Mouse (Mus musculus): ENCODE data around the gene Sec14l1. TPM values are rescaled to one million over a fixed set of nuclear protein-coding genes. Genes with fewer than 3 reads are reported as not detected.
"Not testable (repeated sequence)": the region's sequence is repeated elsewhere in the genome, so short reads cannot be mapped to it uniquely, and the experiment has no call there.

The Sec14l1 gene
- 123 and 133 TPM in 2 replicates for polyA plus RNA-seq (2012; rRNA removed)

- TF ChIP-seq CTCF (IDR thresholded peaks at IDR 0.05; ENCODE audit: insufficient read depth, low read length) (no peak), POLR2A (IDR thresholded peaks at IDR 0.05; ENCODE audit: borderline replicate concordance, extremely low read depth, low read depth, low read length) (peak; percentile 90)
- peak; percentile 99 for DNase-seq
- peaks cover 15% of the 10 kb centered on the region for H3K4me1 ChIP-seq (ENCODE audit: control insufficient read depth, insufficient read depth, low read length)
- under 1% methylated on average over 66 of the region's 67 CpGs for WGBS
- H3K4me3 ChIP-seq (replicated peaks; ENCODE audit: extremely low read depth, low read depth, low read length) = peak within 1 kb of the TSS; percentile 100
Measured at GRCm38 (mm10) chr11:117114592-117115345, at the start of gene Sec14l1. Gene Sec14l1, plus strand, starts transcription at chr11:117115168.

DNA sequence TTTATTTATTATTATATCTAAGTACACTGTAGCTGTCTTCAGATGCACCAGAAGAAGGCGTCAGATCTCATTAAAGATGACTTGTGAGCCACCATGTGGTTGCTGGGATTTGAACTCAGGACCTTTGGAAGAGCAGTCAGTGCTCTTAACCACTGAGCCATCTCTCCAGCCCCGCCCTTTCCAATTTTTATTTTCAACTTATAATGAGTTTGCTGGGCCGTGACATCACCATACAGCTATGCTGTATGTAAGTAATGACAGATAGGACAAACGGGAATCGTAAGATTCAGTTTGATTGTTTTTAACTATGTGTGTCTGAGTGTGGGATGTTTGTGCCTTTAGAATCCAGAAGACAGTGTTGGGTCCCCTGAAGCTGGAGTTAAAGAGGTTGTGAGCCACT lies 49.4 kb upstream of the Sec14l1 start:
- DNase-seq; H3K4me3 ChIP-seq (replicated peaks; ENCODE audit: extremely low read depth, low read depth, low read length); H3K4me1 ChIP-seq (ENCODE audit: control insufficient read depth, insufficient read depth, low read length): not testable (repeated sequence)
- WGBS = 56% methylated on average over 5 of the region's 5 CpGs

GRCm38 (mm10) chr11:117066738-117067137 lies 48.2 kb upstream of the Sec14l1 start:
- 57% methylated on average over 5 of the region's 5 CpGs for WGBS

DNA sequence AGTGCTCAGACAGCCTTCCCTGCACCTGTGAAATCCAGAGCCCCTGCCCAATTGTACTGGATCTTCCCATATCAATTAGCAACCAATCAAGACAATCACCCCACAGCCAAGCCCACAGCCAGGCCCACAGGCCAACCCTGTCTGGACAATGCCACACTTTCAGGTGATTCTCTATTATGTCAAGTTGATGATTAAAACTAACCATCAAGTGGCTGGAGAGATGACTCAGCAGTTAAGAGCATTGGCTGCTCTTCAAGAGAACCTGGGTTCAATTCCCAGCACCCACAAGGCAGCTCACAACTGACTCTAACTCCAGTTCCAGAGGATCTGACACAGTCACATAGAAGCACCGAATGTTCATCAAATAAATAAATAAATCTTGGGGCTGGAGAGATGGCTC lies 46.6 kb upstream of the Sec14l1 start:
- DNase-seq = no peak
- TF ChIP-seq CTCF (IDR thresholded peaks at IDR 0.05; ENCODE audit: insufficient read depth, low read length) = no peak
- no peak for TF ChIP-seq POLR2A (IDR thresholded peaks at IDR 0.05; ENCODE audit: borderline replicate concordance, extremely low read depth, low read depth, low read length)
- Histone ChIP-seq H3K4me1 (ENCODE audit: control insufficient read depth, insufficient read depth, low read length) (peaks cover 3% of the 10 kb centered on the region), H3K4me3 (replicated peaks; ENCODE audit: extremely low read depth, low read depth, low read length) (no peak overlapping the region)
- WGBS = 54% methylated on average over 1 of the region's 1 CpGs

More at GRCm38 (mm10) chr11:117066738-117067137, 48.2 kb upstream of the Sec14l1 start:
- DNase-seq = no peak
- H3K4me1 ChIP-seq (ENCODE audit: control insufficient read depth, insufficient read depth, low read length) = no peaks in the 10 kb centered on the region
- no peak overlapping the region for H3K4me3 ChIP-seq (replicated peaks; ENCODE audit: extremely low read depth, low read depth, low read length)
- no peak for TF ChIP-seq CTCF (IDR thresholded peaks at IDR 0.05; ENCODE audit: insufficient read depth, low read length)
- no peak for TF ChIP-seq POLR2A (IDR thresholded peaks at IDR 0.05; ENCODE audit: borderline replicate concordance, extremely low read depth, low read depth, low read length)

- Histone ChIP-seq H3K4me3 (replicated peaks; ENCODE audit: extremely low read depth, low read depth, low read length) (no peak overlapping the region), H3K4me1 (ENCODE audit: control insufficient read depth, insufficient read depth, low read length) (peaks cover 3% of the 10 kb centered on the region)
- 67% methylated on average over 3 of the region's 3 CpGs for WGBS
- TF ChIP-seq POLR2A (IDR thresholded peaks at IDR 0.05; ENCODE audit: borderline replicate concordance, extremely low read depth, low read depth, low read length) (no peak), CTCF (IDR thresholded peaks at IDR 0.05; ENCODE audit: insufficient read depth, low read length) (no peak)
- DNase-seq = no peak
Measured at GRCm38 (mm10) chr11:117069027-117069426, 45.9 kb upstream of the Sec14l1 start.

- no peak for DNase-seq
- H3K4me1 ChIP-seq (ENCODE audit: control insufficient read depth, insufficient read depth, low read length) = peaks cover 3% of the 10 kb centered on the region
- TF ChIP-seq POLR2A (IDR thresholded peaks at IDR 0.05; ENCODE audit: borderline replicate concordance, extremely low read depth, low read depth, low read length) = no peak
- 71% methylated on average over 7 of the region's 7 CpGs for WGBS
- H3K4me3 ChIP-seq (replicated peaks; ENCODE audit: extremely low read depth, low read depth, low read length) = no peak overlapping the region
Measured at GRCm38 (mm10) chr11:117070711-117071110, 44.3 kb upstream of the Sec14l1 start.

DNA sequence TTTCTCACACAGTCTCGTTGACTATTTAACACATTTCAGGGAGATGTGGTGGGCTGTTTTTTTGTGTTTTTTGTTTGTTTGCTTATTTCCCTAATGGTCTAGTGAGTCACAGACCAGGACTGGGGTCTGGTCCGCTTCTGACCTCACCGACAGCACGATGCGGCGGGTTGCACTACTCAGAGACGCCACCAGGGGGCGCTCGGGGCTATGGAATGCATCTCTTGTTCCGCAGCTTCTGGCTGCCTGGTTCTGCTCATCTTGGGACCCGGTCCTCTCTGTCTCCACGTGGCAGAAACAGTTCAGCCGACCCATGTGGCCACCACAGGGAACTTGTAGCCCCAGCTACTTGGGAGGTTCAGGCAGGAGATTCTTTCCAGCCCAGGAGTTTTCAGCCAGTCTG lies 42.8 kb upstream of the Sec14l1 start:
- DNase-seq = peak; percentile 82

DNA sequence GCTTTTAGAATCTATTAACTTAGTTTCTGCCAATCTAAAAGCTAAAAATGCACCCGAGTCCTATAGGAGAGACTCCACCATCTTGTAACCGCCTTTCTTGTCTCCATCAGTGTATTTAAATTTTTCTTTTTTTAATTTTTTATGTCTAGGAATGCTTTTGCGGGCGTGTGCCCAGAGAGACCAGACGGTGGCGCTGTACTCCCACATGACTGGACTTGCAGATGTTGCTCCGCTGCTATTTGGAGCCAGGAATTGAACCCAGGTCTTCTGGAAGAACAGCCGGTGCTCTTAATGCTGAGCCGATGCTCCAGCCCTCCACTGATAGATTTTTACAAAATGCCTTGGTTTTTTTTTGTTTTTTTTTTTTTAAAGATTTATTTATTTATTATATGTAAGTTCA lies 41.5 kb upstream of the Sec14l1 start:
- no peak for DNase-seq
- WGBS = 89% methylated on average over 9 of the region's 9 CpGs
- Histone ChIP-seq H3K4me3 (replicated peaks; ENCODE audit: extremely low read depth, low read depth, low read length) (no peak overlapping the region), H3K4me1 (ENCODE audit: control insufficient read depth, insufficient read depth, low read length) (peaks cover 11% of the 10 kb centered on the region)
- TF ChIP-seq POLR2A (IDR thresholded peaks at IDR 0.05; ENCODE audit: borderline replicate concordance, extremely low read depth, low read depth, low read length) (no peak), CTCF (IDR thresholded peaks at IDR 0.05; ENCODE audit: insufficient read depth, low read length) (no peak)

More for the DNA sequence above, 42.8 kb upstream of the Sec14l1 start:
- 1% methylated on average over 13 of the region's 13 CpGs for WGBS
- TF ChIP-seq CTCF (IDR thresholded peaks at IDR 0.05; ENCODE audit: insufficient read depth, low read length) (peak; percentile 90), POLR2A (IDR thresholded peaks at IDR 0.05; ENCODE audit: borderline replicate concordance, extremely low read depth, low read depth, low read length) (no peak)
- peaks cover 7% of the 10 kb centered on the region for H3K4me1 ChIP-seq (ENCODE audit: control insufficient read depth, insufficient read depth, low read length)
- H3K4me3 ChIP-seq (replicated peaks; ENCODE audit: extremely low read depth, low read depth, low read length) = no peak overlapping the region

- TF ChIP-seq POLR2A (IDR thresholded peaks at IDR 0.05; ENCODE audit: borderline replicate concordance, extremely low read depth, low read depth, low read length) (peak; percentile 88; the same call in 1 of the 2 replicates), CTCF (IDR thresholded peaks at IDR 0.05; ENCODE audit: insufficient read depth, low read length) (no peak)
- WGBS = under 1% methylated on average over 54 of the region's 54 CpGs
- peaks cover 15% of the 10 kb centered on the region for H3K4me1 ChIP-seq (ENCODE audit: control insufficient read depth, insufficient read depth, low read length)
- peak; percentile 79 for DNase-seq
- H3K4me3 ChIP-seq (replicated peaks; ENCODE audit: extremely low read depth, low read depth, low read length) = peak overlapping the region; percentile 70
Measured at GRCm38 (mm10) chr11:117076576-117077196, 38.3 kb upstream of the Sec14l1 start.

GRCm38 (mm10) chr11:117077227-117077626 lies 37.7 kb upstream of the Sec14l1 start:
- TF ChIP-seq CTCF (IDR thresholded peaks at IDR 0.05; ENCODE audit: insufficient read depth, low read length) (no peak), POLR2A (IDR thresholded peaks at IDR 0.05; ENCODE audit: borderline replicate concordance, extremely low read depth, low read depth, low read length) (no peak)
- Histone ChIP-seq H3K4me3 (replicated peaks; ENCODE audit: extremely low read depth, low read depth, low read length) (peak overlapping the region; percentile 70), H3K4me1 (ENCODE audit: control insufficient read depth, insufficient read depth, low read length) (peaks cover 18% of the 10 kb centered on the region)
- WGBS = 5% methylated on average over 8 of the region's 8 CpGs
- no peak for DNase-seq

Data from lung, adult 2 months (tissue).